Mouse (Mus musculus) lung, postnatal 0 days (tissue): Measurements from ENCODE around the gene Glt6d1. TPM values are rescaled to one million over a fixed set of nuclear protein-coding genes. Genes with fewer than 3 reads are reported as not detected.
A peak's percentile ranks its signal among the peaks of the same experiment; 100 is the strongest.
"Not testable (repeated sequence)": the region's sequence is repeated elsewhere in the genome, so short reads cannot be mapped to it uniquely, and the experiment has no call there.

Experiments used
- ATAC-seq: fragments of 200-750 bp; cut with Nextera tagmentation; 2 replicates; pipeline ENCODE4 v1.8.0; 2017; ENCODE audit warnings: moderate library complexity
- DNase-seq: peaks from one replicate; pipeline ENCODE4 v3.0.0-alpha.2; 2016; ENCODE audit warnings: low spot score
- H3K27ac ChIP-seq: fragments of 300-500 bp; sonication (generic); 2 replicates; pipeline ENCODE4 v1.5.1; 2014; ENCODE audit warnings: antibody characterized with exemption, mild to moderate bottlenecking, low read length, mixed read lengths
- H3K27me3 ChIP-seq: fragments of 300-500 bp; sonication (generic); replicated peaks from 2 replicates; pipeline ENCODE4 v1.6.1; 2014; ENCODE audit warnings: low read length, mixed read lengths; ENCODE audit not compliant: insufficient read depth
- H3K36me3 ChIP-seq: fragments of 300-500 bp; sonication (generic); 2 replicates; pipeline ENCODE4 v1.6.1; 2014; ENCODE audit warnings: low read length, mixed read lengths; ENCODE audit not compliant: insufficient read depth
- H3K4me1 ChIP-seq: fragments of 300-500 bp; sonication (generic); 2 replicates; pipeline ENCODE4 v1.6.1; 2014; ENCODE audit warnings: antibody characterized with exemption, low read depth, low read length, mixed read lengths; ENCODE audit not compliant: insufficient read depth
- H3K4me2 ChIP-seq: fragments of 300-500 bp; sonication (generic); replicated peaks from 2 replicates; pipeline ENCODE4 v1.6.1; 2014; ENCODE audit warnings: low read depth, mild to moderate bottlenecking, low read length, moderate library complexity, mixed read lengths
- H3K4me3 ChIP-seq: fragments of 300-500 bp; sonication (generic); 2 replicates; pipeline ENCODE4 v1.5.1; 2014; ENCODE audit warnings: low read depth, low read length
- H3K9ac ChIP-seq: fragments of 300-500 bp; sonication (generic); replicated peaks from 2 replicates; pipeline ENCODE4 v1.6.1; 2014; ENCODE audit warnings: low read depth, mild to moderate bottlenecking
- H3K9me3 ChIP-seq: fragments of 300-500 bp; sonication (generic); 2 replicates; pipeline ENCODE4 v1.6.1; 2016; ENCODE audit warnings: low read length, mixed read lengths
- CTCF ChIP-seq: IDR thresholded peaks from 2 replicates; pipeline ENCODE4 v1.5.1; 2016; ENCODE audit warnings: antibody characterized with exemption, mild to moderate bottlenecking
- EP300 ChIP-seq: IDR thresholded peaks from 2 replicates; pipeline ENCODE4 v1.6.1; 2016; ENCODE audit warnings: antibody characterized with exemption, mild to moderate bottlenecking, control low read depth
- WGBS: fragments of 180-500 bp; shearing (Covaris S2); extraction: QIAGEN DNeasy Blood & Tissue Kit; methylation state at CpG from one replicate; pipeline ENCODE4 v1.1.7; 2014; 5-methylcytosine and 5-hydroxymethylcytosine counted together
- polyA plus RNA-seq: library from polyadenylated mRNA; unstranded; fragments of >200 nt; fragmentation: Nextera tagmentation; extraction: Ambion mirVana; gene quantifications from 2 replicates; pipeline ENCODE4 v1.2.1, GENCODE M21; 2015

The Glt6d1 gene
- not detected in 2 replicates for polyA plus RNA-seq

DNA sequence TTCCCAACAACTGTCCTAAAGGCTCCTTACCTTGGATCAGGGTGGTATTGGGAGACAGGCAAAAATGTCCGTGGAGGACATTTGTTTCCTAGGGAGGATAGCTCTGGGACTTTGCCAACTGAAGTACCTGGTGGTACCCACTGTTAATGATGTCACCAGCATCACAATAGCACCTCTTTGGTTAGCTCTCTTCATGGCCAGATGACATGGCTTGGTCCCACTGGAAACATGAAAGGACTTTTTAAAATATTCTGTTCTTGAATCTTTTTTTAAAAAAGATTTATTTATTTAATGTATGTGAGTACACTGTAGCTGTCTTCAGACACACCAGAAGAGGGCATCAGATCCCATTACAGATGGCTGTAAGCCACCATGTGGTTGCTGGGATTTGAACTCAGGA lies at the start of gene Glt6d1:
TSS of gene Glt6d1 (minus strand) at position 101 of the 400 bp plus-strand sequence.
- not testable (repeated sequence) for DNase-seq, H3K27me3 ChIP-seq, H3K27ac ChIP-seq, H3K9ac ChIP-seq, H3K4me3 ChIP-seq, ATAC-seq, H3K36me3 ChIP-seq, H3K9me3 ChIP-seq, H3K4me2 ChIP-seq, H3K4me1 ChIP-seq
- 66% methylated on average over 1 of the region's 1 CpGs for whole genome bisulfite sequencing

DNA sequence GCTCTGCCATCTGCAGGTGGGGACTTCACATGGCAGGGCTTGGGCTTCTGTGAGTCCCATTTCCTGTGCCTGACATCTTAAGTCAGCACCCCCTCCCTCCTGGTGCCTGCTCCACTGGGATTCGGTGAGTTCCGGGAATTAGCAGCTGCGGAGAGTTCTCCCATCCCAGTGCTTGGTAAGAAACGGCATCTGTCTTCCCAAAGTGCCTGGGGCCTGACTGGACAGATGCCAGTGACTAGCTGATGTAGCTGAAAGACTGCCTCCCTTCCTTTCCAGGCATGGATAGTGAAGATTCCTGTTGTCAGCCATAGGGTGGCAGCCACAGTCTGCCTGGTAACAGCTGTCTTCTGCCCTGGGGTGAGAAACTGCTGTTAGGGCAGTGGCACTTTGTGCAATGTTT lies 49.8 kb upstream of the Glt6d1 start:
- Histone ChIP-seq H3K27me3 (peaks cover 8% of the 10 kb centered on the region; the same call in 1 of the 2 replicates), H3K9ac (no peak overlapping the region), H3K4me2 (no peak overlapping the region), H3K4me1 (peaks cover 6% of the 10 kb centered on the region), H3K9me3 (no peaks in the 10 kb centered on the region), H3K27ac (no peak overlapping the region), H3K36me3 (no peaks in the 10 kb centered on the region), H3K4me3 (no peak overlapping the region)
- peak; percentile 27; the same call in 1 of the 2 replicates for ATAC-seq
- peak; percentile 45 for TF ChIP-seq CTCF
- no peak for TF ChIP-seq EP300
- WGBS = 14% methylated on average over 4 of the region's 4 CpGs
- DNase-seq = peak; percentile 32

DNA sequence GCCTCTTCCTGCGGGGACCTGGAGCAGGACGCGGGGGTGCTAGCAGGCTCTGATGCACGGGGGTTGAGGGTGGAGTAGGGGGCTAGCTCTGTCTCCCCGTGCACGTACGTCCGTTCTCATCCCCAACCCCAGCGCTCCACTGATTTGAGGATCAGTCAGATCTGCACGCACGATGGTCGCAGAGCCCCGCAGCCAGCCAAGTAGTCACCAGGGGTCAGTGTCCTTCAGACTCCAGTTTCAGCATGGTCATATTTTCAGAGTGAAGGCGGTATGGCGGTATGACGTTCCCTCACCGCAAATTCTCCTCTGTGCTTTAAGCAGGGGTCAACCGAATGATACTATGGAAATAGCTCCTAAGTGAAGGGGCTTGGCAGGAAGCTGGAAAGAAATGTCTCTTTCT lies 48.6 kb upstream of the Glt6d1 start:
- Histone ChIP-seq H3K27me3 (peaks cover 8% of the 10 kb centered on the region; the same call in 1 of the 2 replicates), H3K27ac (no peak overlapping the region), H3K4me1 (peaks cover 6% of the 10 kb centered on the region), H3K4me3 (peak overlapping the region; percentile 35; the same call in 1 of the 2 replicates), H3K9me3 (no peaks in the 10 kb centered on the region), H3K4me2 (peak overlapping the region; percentile 68), H3K9ac (no peak overlapping the region), H3K36me3 (no peaks in the 10 kb centered on the region)
- TF ChIP-seq CTCF (peak; percentile 27; the same call in 1 of the 2 replicates), EP300 (no peak)
- no peak for DNase-seq
- ATAC-seq = no peak
- 4% methylated on average over 17 of the region's 18 CpGs for WGBS

DNA sequence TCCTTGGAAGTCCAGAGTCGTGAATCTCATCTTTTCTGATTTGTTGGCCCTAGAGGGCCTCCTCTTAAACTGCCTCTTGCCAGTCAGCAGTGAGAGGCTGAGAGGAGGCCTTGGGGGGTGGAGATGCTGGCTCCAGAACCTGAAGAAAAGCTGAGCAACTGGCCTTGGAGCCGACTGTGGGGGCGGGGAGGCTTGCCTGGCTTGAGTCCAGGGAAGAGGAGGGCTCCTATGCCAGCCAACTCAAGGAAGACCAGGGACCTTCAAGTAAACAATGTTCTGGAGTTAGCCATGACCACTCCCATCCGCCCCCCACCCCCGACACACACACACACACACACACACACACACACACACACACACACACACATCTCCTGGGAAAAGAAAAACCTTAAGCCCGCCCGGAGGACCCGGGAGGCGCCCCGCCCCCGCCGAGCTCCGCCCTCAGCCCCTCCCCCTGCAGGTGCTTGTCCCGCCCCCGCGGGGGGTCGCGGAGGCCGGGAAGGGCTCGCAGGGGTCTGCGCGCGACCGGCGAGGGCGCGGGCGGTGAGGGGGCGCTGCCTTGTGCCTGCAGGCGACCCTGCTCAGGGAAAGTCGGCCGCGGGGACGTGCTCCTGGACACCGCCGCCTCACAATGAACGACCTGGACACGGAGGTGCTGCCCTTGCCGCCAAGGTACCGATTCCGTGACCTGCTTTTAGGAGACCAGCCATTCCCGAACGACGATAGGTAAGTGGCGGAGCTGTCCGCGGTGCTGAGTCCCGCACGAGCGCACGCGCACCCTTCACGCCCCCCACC lies 47.9 kb upstream of the Glt6d1 start, which contains the start of gene Kcnt1:
TSS of gene Kcnt1 (plus strand) at position 398 of the 795 bp plus-strand sequence.
- peak within 1 kb of the TSS; percentile 35 for H3K4me3 ChIP-seq
- 2% methylated on average over 34 of the region's 53 CpGs for WGBS
- H3K9ac ChIP-seq = no peak within 1 kb of the TSS
- no peak within 1 kb of the TSS for H3K27ac ChIP-seq
- TF ChIP-seq EP300 (no peak), CTCF (no peak)
- peak within 1 kb of the TSS; percentile 68 for H3K4me2 ChIP-seq
- H3K9me3 ChIP-seq = no peaks in the 10 kb centered on the region
- no peaks in the 10 kb centered on the region for H3K36me3 ChIP-seq
- peak; percentile 56 for ATAC-seq
- peaks cover 8% of the 10 kb centered on the region; the same call in 1 of the 2 replicates for H3K27me3 ChIP-seq
- H3K4me1 ChIP-seq = peaks cover 6% of the 10 kb centered on the region
- peak; percentile 54 for DNase-seq

DNA sequence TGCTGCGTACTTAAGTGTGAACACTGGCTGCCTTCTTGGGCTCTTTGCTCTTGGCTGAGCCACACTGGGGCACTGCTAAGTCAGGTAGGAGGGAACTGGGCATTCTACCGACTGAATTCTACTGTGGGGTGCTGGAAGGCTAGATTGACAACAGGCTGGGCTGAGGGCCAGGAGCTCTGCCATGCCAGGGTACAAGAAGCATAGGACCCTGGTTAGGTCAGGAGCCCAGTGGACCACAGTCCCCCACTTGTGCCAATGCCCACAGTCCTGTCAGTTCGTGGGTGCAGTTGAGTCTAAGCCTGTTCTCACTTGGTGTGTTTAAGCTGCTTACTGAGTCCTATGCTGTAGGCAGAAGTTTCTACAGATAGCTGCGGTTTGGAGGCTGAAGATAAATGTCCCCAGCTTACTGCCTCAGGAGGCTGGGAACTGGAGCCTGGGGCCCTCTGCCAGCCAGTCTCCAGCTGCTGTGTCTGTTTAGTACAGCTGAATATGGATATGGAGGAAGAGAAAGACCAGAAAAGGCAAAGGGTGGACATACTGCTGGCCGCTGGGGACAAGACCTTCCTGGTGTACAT lies 47.1 kb upstream of the Glt6d1 start:
- peak overlapping the region; percentile 68; the same call in 1 of the 2 replicates for H3K4me2 ChIP-seq
- H3K27me3 ChIP-seq = peaks cover 8% of the 10 kb centered on the region; the same call in 1 of the 2 replicates
- peaks cover 6% of the 10 kb centered on the region for H3K4me1 ChIP-seq
- DNase-seq = no peak
- H3K4me3 ChIP-seq = no peak overlapping the region
- TF ChIP-seq CTCF = no peak
- no peak for TF ChIP-seq EP300
- H3K27ac ChIP-seq = no peak overlapping the region
- H3K9ac ChIP-seq = no peak overlapping the region
- WGBS = 59% methylated on average over 5 of the region's 5 CpGs
- no peaks in the 10 kb centered on the region for H3K36me3 ChIP-seq
- ATAC-seq = no peak
- no peaks in the 10 kb centered on the region for H3K9me3 ChIP-seq

DNA sequence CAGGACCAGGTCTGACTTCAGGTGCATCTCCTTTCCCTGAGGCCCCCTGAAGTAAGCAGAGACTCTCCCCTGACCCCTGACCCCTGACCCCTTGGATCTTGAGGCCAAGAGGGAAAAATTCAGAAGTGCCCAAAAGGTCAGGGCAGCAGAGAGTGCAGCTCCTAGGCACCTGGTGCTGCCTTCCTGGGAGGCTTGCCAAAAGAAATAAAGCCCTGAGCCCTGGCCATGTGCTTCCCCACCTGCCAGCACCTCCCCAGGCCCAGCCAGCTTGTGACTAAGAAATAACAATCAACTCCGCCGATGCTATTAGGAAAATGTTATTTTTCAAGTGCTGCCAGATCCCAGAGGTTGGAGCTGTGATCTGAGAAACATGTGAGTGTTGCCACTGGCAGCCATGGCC lies 46.4 kb upstream of the Glt6d1 start:
- WGBS = 61% methylated on average over 2 of the region's 2 CpGs
- H3K9ac ChIP-seq = no peak overlapping the region

More for the DNA sequence above, 46.4 kb upstream of the Glt6d1 start:
- Histone ChIP-seq H3K27ac (no peak overlapping the region), H3K4me2 (no peak overlapping the region), H3K4me1 (peaks cover 6% of the 10 kb centered on the region), H3K27me3 (peaks cover 8% of the 10 kb centered on the region; the same call in 1 of the 2 replicates), H3K36me3 (no peaks in the 10 kb centered on the region), H3K9me3 (no peaks in the 10 kb centered on the region), H3K4me3 (no peak overlapping the region)
- no peak for TF ChIP-seq CTCF
- no peak for TF ChIP-seq EP300
- ATAC-seq (no peak), DNase-seq (no peak)
